Mouse (Mus musculus) liver, adult 2 months (tissue): ENCODE measurements around the gene Gm17720. TPM values are rescaled to one million over a fixed set of nuclear protein-coding genes. Genes with fewer than 3 reads are reported as not detected.

Source experiments
- DNase-seq: peaks from one replicate; pipeline ENCODE4 v3.0.0-alpha.2; 2011; ENCODE audit warnings: low read depth, low spot score; ENCODE audit errors: extremely low read depth
- H3K27ac ChIP-seq: fragments of 200-500 bp; replicated peaks from 2 replicates; pipeline ENCODE4 v1.5.1; 2012; ENCODE audit warnings: low read depth, mild to moderate bottlenecking, control low read depth, inconsistent platforms, low read length; ENCODE audit not compliant: insufficient read depth
- H3K27me3 ChIP-seq: fragments of 200-500 bp; 2 replicates; pipeline ENCODE4 v1.6.1; 2012; ENCODE audit warnings: mild to moderate bottlenecking, moderate library complexity, low read length, inconsistent platforms; ENCODE audit not compliant: control insufficient read depth, insufficient read depth
- H3K36me3 ChIP-seq: fragments of 200-500 bp; 2 replicates; pipeline ENCODE4 v1.6.1; 2012; ENCODE audit warnings: low read length, inconsistent platforms; ENCODE audit not compliant: control insufficient read depth, insufficient read depth
- H3K4me1 ChIP-seq: fragments of 200-500 bp; 2 replicates; pipeline ENCODE4 v1.6.1; 2011; ENCODE audit warnings: low read length; ENCODE audit not compliant: control insufficient read depth, insufficient read depth
- H3K4me3 ChIP-seq: fragments of 200-500 bp; 2 replicates; pipeline ENCODE4 v1.5.1; 2011; ENCODE audit warnings: low read depth, mild to moderate bottlenecking, control low read depth, low read length, moderate library complexity; ENCODE audit not compliant: insufficient read depth
- H3K79me2 ChIP-seq: fragments of 200-500 bp; 2 replicates; pipeline ENCODE4 v1.6.1; 2012; ENCODE audit warnings: inconsistent platforms, mild to moderate bottlenecking, low read length, moderate library complexity; ENCODE audit not compliant: control insufficient read depth, insufficient read depth
- H3K9ac ChIP-seq: fragments of 200-500 bp; 2 replicates; pipeline ENCODE4 v1.6.1; 2012; ENCODE audit warnings: low read depth, mild to moderate bottlenecking, control low read depth, inconsistent platforms, low read length
- CTCF ChIP-seq: fragments of 200-500 bp; IDR thresholded peaks from 2 replicates; pipeline ENCODE4 v1.5.1; 2011; ENCODE audit warnings: low read depth, low read length, control low read depth
- POLR2A ChIP-seq: fragments of 200-500 bp; IDR thresholded peaks from 2 replicates; pipeline ENCODE4 v1.6.1; 2011; ENCODE audit warnings: low read length, control low read depth; ENCODE audit not compliant: insufficient read depth; ENCODE audit errors: extremely low read depth
- WGBS: fragments of 180-500 bp; shearing (Covaris S2); methylation state at CpG from one replicate; pipeline ENCODE4 v1.1.7; 2018; 5-methylcytosine and 5-hydroxymethylcytosine counted together
- polyA plus RNA-seq: library from polyadenylated mRNA; depleted of rRNA; stranded (reverse); fragments of >200 nt; gene quantifications from 2 replicates; pipeline ENCODE4 v1.2.3, GENCODE M21; 2012; rRNA removed
- total RNA-seq: library from RNA; depleted of rRNA; stranded (reverse); fragments of >200 nt; gene quantifications from 2 replicates; pipeline ENCODE4 v1.2.3, GENCODE M21; 2014; rRNA removed

Gene Gm17720
- total RNA-seq (not detected in 2 replicates), polyA plus RNA-seq (not detected in 2 replicates)

GRCm38 (mm10) chr8:110102653-110103052 lies at the start of gene Gm17720:
Gene Gm17720, minus strand, starts transcription at chr8:110102753.
- no peaks in the 10 kb centered on the region for H3K27me3 ChIP-seq
- H3K79me2 ChIP-seq, result no peaks in the 10 kb centered on the region
- no peaks in the 10 kb centered on the region for H3K4me1 ChIP-seq
- no peaks in the 10 kb centered on the region for H3K36me3 ChIP-seq
- no peak for DNase-seq
- 67% methylated on average over 3 of the region's 3 CpGs for WGBS
- H3K27ac ChIP-seq, result no peak within 1 kb of the TSS
- no peak for TF ChIP-seq CTCF
- no peak for TF ChIP-seq POLR2A
- H3K9ac ChIP-seq, result no peak within 1 kb of the TSS
- H3K4me3 ChIP-seq, result no peak within 1 kb of the TSS

GRCm38 (mm10) chr8:110145538-110145937 lies 43.0 kb upstream of the Gm17720 start:
- Histone ChIP-seq H3K9ac (no peak overlapping the region), H3K36me3 (no peaks in the 10 kb centered on the region), H3K4me1 (no peaks in the 10 kb centered on the region), H3K27me3 (no peaks in the 10 kb centered on the region; the same call in 1 of the 2 replicates), H3K79me2 (no peaks in the 10 kb centered on the region), H3K27ac (no peak overlapping the region), H3K4me3 (no peak overlapping the region)
- peak; percentile 17 for DNase-seq
- WGBS, result 3% methylated on average over 4 of the region's 4 CpGs
- TF ChIP-seq CTCF (peak; percentile 82), POLR2A (no peak)

- Histone ChIP-seq H3K27ac (no peak overlapping the region), H3K9ac (no peak overlapping the region), H3K36me3 (no peaks in the 10 kb centered on the region), H3K27me3 (no peaks in the 10 kb centered on the region; the same call in 1 of the 2 replicates), H3K4me1 (no peaks in the 10 kb centered on the region), H3K4me3 (no peak overlapping the region), H3K79me2 (no peaks in the 10 kb centered on the region)
- WGBS, result 61% methylated on average over 4 of the region's 4 CpGs
- no peak for DNase-seq
- TF ChIP-seq CTCF (no peak), POLR2A (no peak)
Observed at GRCm38 (mm10) chr8:110140770-110141169, 38.2 kb upstream of the Gm17720 start.

- no peak overlapping the region for H3K4me3 ChIP-seq
- WGBS, result 62% methylated on average over 3 of the region's 3 CpGs
- TF ChIP-seq CTCF (no peak), POLR2A (no peak)
- no peaks in the 10 kb centered on the region for H3K4me1 ChIP-seq
- DNase-seq, result no peak
- H3K9ac ChIP-seq, result no peak overlapping the region
- no peaks in the 10 kb centered on the region for H3K27me3 ChIP-seq
- no peak overlapping the region for H3K27ac ChIP-seq
- H3K36me3 ChIP-seq, result no peaks in the 10 kb centered on the region
- H3K79me2 ChIP-seq, result no peaks in the 10 kb centered on the region
Observed at GRCm38 (mm10) chr8:110140156-110140555, 37.6 kb upstream of the Gm17720 start.

GRCm38 (mm10) chr8:110135515-110135914 lies 33.0 kb upstream of the Gm17720 start:
- no peaks in the 10 kb centered on the region for H3K27me3 ChIP-seq
- no peak overlapping the region for H3K27ac ChIP-seq
- 79% methylated on average over 7 of the region's 7 CpGs for WGBS
- no peak for DNase-seq
- no peak overlapping the region for H3K4me3 ChIP-seq
- no peaks in the 10 kb centered on the region for H3K4me1 ChIP-seq
- H3K79me2 ChIP-seq, result no peaks in the 10 kb centered on the region
- H3K9ac ChIP-seq, result no peak overlapping the region
- H3K36me3 ChIP-seq, result no peaks in the 10 kb centered on the region
- TF ChIP-seq CTCF (no peak), POLR2A (no peak)

- TF ChIP-seq POLR2A, result no peak
- no peak for TF ChIP-seq CTCF
- no peak overlapping the region for H3K9ac ChIP-seq
- H3K36me3 ChIP-seq, result no peaks in the 10 kb centered on the region
- DNase-seq, result no peak
- H3K4me3 ChIP-seq, result no peak overlapping the region
- H3K4me1 ChIP-seq, result no peaks in the 10 kb centered on the region
- no peak overlapping the region for H3K27ac ChIP-seq
- no peaks in the 10 kb centered on the region for H3K79me2 ChIP-seq
- no peaks in the 10 kb centered on the region for H3K27me3 ChIP-seq
- 91% methylated on average over 8 of the region's 8 CpGs for WGBS
Observed at GRCm38 (mm10) chr8:110134236-110134635, 31.7 kb upstream of the Gm17720 start.

GRCm38 (mm10) chr8:110130537-110130936 lies 28.0 kb upstream of the Gm17720 start:
- H3K27me3 ChIP-seq, result no peaks in the 10 kb centered on the region
- no peaks in the 10 kb centered on the region for H3K4me1 ChIP-seq
- peak; percentile 58 for DNase-seq
- H3K4me3 ChIP-seq, result no peak overlapping the region
- no peaks in the 10 kb centered on the region for H3K36me3 ChIP-seq
- TF ChIP-seq POLR2A (no peak), CTCF (peak; percentile 90)
- H3K79me2 ChIP-seq, result no peaks in the 10 kb centered on the region
- 10% methylated on average over 13 of the region's 13 CpGs for WGBS
- no peak overlapping the region for H3K27ac ChIP-seq
- H3K9ac ChIP-seq, result no peak overlapping the region
